7 mouse cellular contexts compared by ENCODE assay signal in the genomic region with DNA sequence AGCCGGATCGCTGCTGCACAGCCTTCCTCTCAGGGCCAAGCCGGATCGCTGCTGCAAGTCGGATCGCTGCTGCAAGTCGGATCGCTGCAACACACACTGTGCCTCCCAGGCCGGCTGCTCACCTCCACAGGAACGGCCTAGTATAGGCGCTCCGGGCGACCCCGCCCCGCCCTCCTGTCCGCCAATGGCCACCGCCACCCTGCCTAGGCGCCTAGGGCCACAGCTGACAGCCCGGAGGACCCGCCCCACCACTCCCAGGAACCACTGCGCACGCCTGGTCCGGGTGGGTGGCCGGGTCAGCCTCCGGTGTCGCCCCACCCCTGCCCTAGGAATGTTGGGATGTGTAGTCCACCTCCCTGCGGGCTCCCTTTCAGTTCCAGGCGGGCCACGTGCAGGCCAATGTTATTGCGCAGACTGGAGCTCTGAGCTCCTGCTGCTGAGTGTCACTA. TPM values are rescaled to one million over a fixed set of nuclear protein-coding genes. Genes with fewer than 3 reads are reported as not detected.
DNase-seq lines count a peak whose midpoint lies in the region; ATAC-seq lines count a peak whose summit lies in the region.

Gene Gpd1l, minus strand, starts transcription at position 265 of the 449 bp plus-strand sequence.

- no peaks in the 10 kb centered on the region for H3K27me3 ChIP-seq in embryonic facial prominence, embryonic 12.5 days
- no peaks in the 10 kb centered on the region for H3K27me3 ChIP-seq in limb, embryonic 11.5 days (ENCODE audit: control insufficient read depth, insufficient read depth, low read length)
- no peaks in the 10 kb centered on the region for H3K27me3 ChIP-seq in midbrain, embryonic 14.5 days (ENCODE audit: control insufficient read depth, insufficient read depth, low read length)

- H3K4me1 ChIP-seq in embryonic facial prominence, embryonic 12.5 days: peaks cover 13% of the 10 kb centered on the region; the same call in 1 of the 2 replicates
- H3K4me1 ChIP-seq in limb, embryonic 11.5 days (ENCODE audit: control insufficient read depth, insufficient read depth, low read length): peaks cover 7% of the 10 kb centered on the region; the same call in 1 of the 2 replicates
- H3K4me1 ChIP-seq in midbrain, embryonic 14.5 days (ENCODE audit: control insufficient read depth, insufficient read depth, low read length): peaks cover 9% of the 10 kb centered on the region; the same call in 1 of the 2 replicates

- WGBS in embryonic facial prominence, embryonic 12.5 days: under 1% methylated on average over 30 of the region's 30 CpGs
- 0% methylated on average over 30 of the region's 30 CpGs for WGBS in limb, embryonic 11.5 days
- WGBS in midbrain, embryonic 14.5 days: under 1% methylated on average over 30 of the region's 30 CpGs

- H3K9me3 ChIP-seq in embryonic facial prominence, embryonic 12.5 days: no peaks in the 10 kb centered on the region
- H3K9me3 ChIP-seq in limb, embryonic 11.5 days (ENCODE audit: control insufficient read depth, low read length): no peaks in the 10 kb centered on the region
- no peaks in the 10 kb centered on the region for H3K9me3 ChIP-seq in midbrain, embryonic 14.5 days (ENCODE audit: control insufficient read depth, low read length)

- H3K4me3 ChIP-seq in embryonic facial prominence, embryonic 12.5 days: peak within 1 kb of the TSS; percentile 74
- H3K4me3 ChIP-seq in limb, embryonic 11.5 days (ENCODE audit: low read depth, low read length): peak within 1 kb of the TSS; percentile 75
- H3K4me3 ChIP-seq in midbrain, embryonic 14.5 days (replicated peaks; ENCODE audit: low read depth, low read length): peak within 1 kb of the TSS; percentile 68

- peak within 1 kb of the TSS; percentile 98 for H3K4me2 ChIP-seq in embryonic facial prominence, embryonic 12.5 days (replicated peaks)
- H3K4me2 ChIP-seq in limb, embryonic 11.5 days (ENCODE audit: low read depth, severe bottlenecking): peak within 1 kb of the TSS; percentile 92
- peak within 1 kb of the TSS; percentile 94 for H3K4me2 ChIP-seq in midbrain, embryonic 14.5 days (ENCODE audit: low read length)

- H3K9ac ChIP-seq in embryonic facial prominence, embryonic 12.5 days: peak within 1 kb of the TSS; percentile 77
- peak within 1 kb of the TSS; percentile 74 for H3K9ac ChIP-seq in limb, embryonic 11.5 days (ENCODE audit: low read length)
- peak within 1 kb of the TSS; percentile 70 for H3K9ac ChIP-seq in midbrain, embryonic 14.5 days (replicated peaks; ENCODE audit: low read length)

- ATAC-seq in embryonic facial prominence, embryonic 12.5 days (ENCODE audit: insufficient number of reproducible peaks, insufficient read depth, low FRiP score, low TSS enrichment): peak; percentile 97
- peak; percentile 97 for ATAC-seq in limb, embryonic 11.5 days (ENCODE audit: insufficient number of reproducible peaks, low FRiP score, low TSS enrichment, low read depth)
- peak; percentile 97 for ATAC-seq in midbrain, embryonic 14.5 days (ENCODE audit: low FRiP score, low TSS enrichment)

- no peaks in the 10 kb centered on the region for H3K36me3 ChIP-seq in embryonic facial prominence, embryonic 12.5 days
- no peaks in the 10 kb centered on the region for H3K36me3 ChIP-seq in limb, embryonic 11.5 days (ENCODE audit: control insufficient read depth, insufficient read depth, low read length)
- no peaks in the 10 kb centered on the region for H3K36me3 ChIP-seq in midbrain, embryonic 14.5 days (ENCODE audit: control insufficient read depth, insufficient read depth, low read length)

- peak; percentile 99 for DNase-seq in adrenal gland, postnatal 25 days
- peak; percentile 100 for DNase-seq in heart, adult 11 months
- peak; percentile 98 for DNase-seq in kidney, adult 18-20 months
- DNase-seq in limb, embryonic 11.5 days (ENCODE audit: low spot score): peak; percentile 98
- DNase-seq in midbrain, embryonic 14.5 days: peak; percentile 93
- peak; percentile 95 to 97 for DNase-seq in spleen, adult 18-20 months

- H3K27ac ChIP-seq in embryonic facial prominence, embryonic 12.5 days: peak within 1 kb of the TSS; percentile 67
- H3K27ac ChIP-seq in limb, embryonic 11.5 days (replicated peaks; ENCODE audit: low read depth, low read length): no peak within 1 kb of the TSS
- H3K27ac ChIP-seq in midbrain, embryonic 14.5 days (replicated peaks; ENCODE audit: low read depth, low read length): peak within 1 kb of the TSS; percentile 70

RNA-seq across cellular contexts. Expression of gene Gpd1l, which starts in this region (rescaled TPM):
- total RNA-seq in adrenal gland, postnatal 25 days (2021): 43.4 and 61.7 TPM in 2 replicates
- 9.5 TPM in 2 replicates for polyA plus RNA-seq in embryonic facial prominence, embryonic 12.5 days (2016; fragmentation: Nextera tagmentation; extraction: Ambion mirVana)
- polyA plus RNA-seq in limb, embryonic 11.5 days (2014; fragmentation: Nextera tagmentation; extraction: Ambion mirVana): 6.7 and 7.8 TPM in 2 replicates
- 14.3 and 15.7 TPM in 2 replicates for polyA plus RNA-seq in midbrain, embryonic 14.5 days (2014; fragmentation: Nextera tagmentation; extraction: Ambion mirVana)
